Mouse (Mus musculus) testis, postnatal 14 days (tissue): ENCODE results near the gene Clic1.

Experiments
- DNase-seq: peaks from one replicate; pipeline ENCODE4 v3.0.0; 2021; ENCODE audit warnings: low spot score

The Clic1 gene

GRCm38 (mm10) chr17:35064951-35065947, 15.5 kb downstream of the Clic1 start, which contains the start of gene Ly6g6c:
Gene Ly6g6c (plus strand): TSS chr17:35065388.
- peak; percentile 52 for DNase-seq

GRCm38 (mm10) chr17:35066084-35066483, 16.3 kb downstream of the Clic1 start, which contains the start of gene Mpig6b:
Gene Mpig6b (minus strand): TSS chr17:35066184.
- no peak for DNase-seq

DNA sequence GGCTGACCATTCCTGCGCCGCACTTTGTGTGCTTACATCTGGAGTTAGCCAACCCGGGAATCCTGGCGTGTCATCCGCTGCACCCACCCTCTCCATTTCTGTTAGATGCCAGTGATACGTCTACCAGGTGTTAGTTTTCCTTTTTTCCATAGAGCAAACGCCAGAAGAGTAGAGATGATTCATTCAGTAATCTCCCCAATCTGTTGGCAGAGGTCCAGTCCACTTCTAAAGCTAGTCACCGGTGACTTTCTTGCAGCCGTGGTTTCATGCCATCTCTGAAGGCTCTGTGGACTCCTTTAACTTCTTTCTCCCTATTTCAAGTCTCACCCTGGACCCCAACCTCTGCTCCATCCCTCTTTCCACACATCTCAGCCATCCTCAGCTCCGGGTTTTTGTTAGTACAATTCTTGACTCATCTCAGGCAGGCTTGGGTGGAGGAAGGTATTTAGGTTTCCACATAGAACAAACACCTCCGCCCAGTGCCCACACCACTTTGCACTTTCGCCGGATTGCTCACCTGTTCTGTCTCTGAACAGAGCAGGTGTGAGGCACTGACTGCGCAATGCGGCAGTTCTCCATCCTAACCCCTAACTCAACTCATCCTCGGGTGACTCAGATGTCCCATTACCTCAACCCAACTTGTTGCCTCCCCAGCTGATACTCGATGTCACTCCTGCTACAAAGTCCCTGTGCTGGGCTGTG, 18.6 kb downstream of the Clic1 start:
- no peak for DNase-seq

DNA sequence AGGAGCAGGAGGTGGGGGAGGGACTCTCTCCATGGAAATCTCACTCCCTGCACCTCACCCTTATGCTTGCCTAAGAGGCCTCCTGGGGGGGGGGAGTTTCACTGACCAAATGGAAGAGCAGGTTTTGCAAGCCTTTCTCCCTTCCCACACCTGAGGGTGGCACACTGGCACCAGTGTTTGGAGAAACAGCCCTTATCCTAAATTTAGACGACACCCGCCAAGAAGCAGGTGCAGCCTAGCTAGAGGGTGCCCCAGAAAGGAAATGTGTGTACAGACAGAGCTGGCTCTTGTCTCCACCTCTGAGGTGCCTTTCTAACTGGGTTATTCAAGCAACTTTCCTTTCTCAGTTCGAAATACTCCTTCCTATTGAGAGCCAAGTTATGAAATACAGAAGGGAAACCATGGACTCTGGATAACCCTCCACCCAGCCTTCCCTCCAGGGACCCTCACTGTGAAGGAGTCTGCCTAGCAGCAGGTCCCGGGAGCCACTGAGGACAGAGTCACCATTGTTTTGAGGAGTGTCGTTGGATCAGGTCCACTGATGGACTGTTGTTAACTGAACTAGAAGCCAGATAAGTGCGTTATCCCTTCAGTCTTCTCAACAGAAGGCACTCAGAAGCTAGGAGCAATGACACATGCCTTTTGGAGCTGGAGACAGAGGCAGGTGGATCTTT, 20.9 kb downstream of the Clic1 start:
- DNase-seq, result no peak

DNA sequence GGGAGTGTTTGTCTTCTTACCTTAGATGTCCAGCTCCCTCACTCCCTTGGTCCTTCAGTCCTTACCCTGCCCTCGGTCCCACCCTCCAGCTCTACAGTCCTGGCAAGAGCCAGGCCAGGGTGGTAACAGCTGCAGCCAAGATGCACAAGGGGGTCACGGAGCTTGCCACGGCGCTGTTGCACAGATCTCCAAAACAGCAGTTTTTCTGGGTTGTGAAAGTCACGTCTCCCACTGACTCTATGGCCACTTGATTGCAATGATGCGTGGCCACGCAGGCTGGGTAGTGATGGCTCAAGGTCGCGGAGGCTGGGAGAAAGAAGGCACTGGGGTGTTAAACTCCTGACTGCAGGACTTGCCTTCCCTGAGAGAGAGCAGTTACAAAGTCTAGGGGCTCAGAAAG, 21.7 kb downstream of the Clic1 start:
- no peak for DNase-seq

DNA sequence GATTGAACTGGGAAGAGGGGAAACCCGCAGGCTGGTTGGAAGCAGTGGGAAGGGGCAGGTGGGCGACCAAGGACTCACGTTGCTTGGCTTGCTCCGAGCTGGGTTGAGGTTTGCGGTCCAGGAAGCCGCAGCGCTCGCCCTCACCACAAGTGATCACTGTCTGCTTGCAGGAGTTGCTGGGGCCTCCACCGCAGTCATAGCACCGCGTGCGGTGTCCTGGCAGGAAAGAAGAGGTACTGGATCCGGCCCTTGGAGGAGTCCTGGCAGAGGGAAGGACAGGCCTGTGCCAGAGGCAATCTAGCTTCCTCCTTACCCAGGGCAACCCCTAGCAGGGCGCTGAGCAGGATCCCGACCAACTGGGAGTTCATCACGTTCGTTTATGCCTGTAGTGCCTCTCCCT, 24.3 kb downstream of the Clic1 start:
- no peak for DNase-seq

DNA sequence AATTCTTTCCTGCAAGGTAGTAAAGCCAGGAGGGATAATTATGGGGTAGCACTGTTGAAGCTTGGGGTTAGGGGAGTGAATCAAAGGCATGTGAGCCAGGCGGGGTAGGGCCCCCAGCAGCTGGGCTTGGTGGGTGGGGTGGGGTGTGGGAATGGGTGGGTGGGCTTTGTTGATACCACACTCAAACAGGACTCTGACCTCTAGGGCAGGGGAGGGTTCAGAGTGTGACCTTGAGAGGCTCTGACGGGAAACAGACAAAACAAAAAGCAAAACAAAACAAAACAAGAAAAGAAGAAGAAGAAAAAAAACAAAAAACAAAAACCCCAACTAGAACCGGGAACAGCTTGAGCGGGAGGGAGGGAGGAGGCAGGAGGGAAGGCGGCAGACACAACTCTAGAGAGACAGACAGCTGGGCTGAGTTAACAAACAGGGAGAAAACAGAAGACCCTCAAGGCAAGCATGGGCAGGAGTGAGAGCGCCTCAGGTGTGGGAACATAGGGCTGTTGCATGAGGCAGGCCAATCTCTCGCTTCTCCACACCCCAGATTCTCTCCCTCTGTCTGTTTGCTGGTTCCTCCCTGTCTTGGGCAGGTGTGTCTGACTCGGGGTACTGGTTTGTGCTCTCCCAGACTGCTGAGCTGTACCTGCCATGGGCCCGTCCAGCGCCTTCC, 26.9 kb downstream of the Clic1 start, which contains the start of gene Ly6g6e:
Ly6g6e (plus strand) TSS at position 396 of the 670 bp plus-strand sequence.
- DNase-seq, result no peak

DNA sequence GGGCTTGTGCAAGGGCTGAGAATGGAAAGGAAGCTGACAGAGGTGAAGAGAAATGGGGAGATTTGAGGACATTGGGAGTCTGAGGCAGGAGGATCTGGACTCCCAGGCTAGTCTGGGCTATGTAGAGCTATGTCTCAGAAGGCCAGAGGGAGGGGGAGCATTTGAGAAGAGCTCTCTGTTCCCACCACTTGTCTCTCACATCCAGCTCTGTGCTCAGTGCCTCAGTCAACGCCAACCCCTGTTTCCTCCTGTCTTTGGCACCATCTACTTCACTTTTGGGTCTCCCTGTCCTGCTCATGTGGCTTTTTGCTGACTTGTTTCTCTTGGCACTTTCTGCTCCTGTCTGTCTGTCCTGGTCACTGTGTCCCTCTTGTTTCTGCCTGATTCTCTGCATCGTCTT, 27.5 kb downstream of the Clic1 start:
- no peak for DNase-seq

- no peak for DNase-seq
Measured at GRCm38 (mm10) chr17:35077786-35078233, 28.0 kb downstream of the Clic1 start, which contains the start of gene Ly6g6d. Gene Ly6g6d (minus strand): TSS chr17:35078065.

GRCm38 (mm10) chr17:35079778-35080177, 30.0 kb downstream of the Clic1 start:
- DNase-seq, result no peak

- DNase-seq, result no peak
Measured at GRCm38 (mm10) chr17:35080248-35080647, 30.5 kb downstream of the Clic1 start.

DNA sequence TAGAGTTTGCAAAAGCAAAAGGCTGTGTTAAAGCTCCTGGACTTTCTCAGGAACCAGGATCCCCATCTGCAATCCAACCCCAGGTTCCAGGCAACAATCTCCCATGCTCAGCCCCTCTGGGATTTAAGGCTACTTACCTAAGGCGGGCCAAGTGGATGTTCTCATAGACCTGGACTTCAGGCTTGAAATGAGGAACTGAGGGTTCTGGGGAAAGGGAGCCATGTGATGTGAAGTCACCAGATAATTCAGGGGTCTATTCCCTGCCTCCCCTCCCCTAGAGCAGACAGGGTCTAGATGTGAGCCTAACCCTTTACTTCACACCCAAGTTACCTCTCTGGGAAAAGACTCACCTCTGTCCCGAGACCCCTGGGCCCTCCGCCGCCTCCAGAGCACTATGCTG, 30.9 kb downstream of the Clic1 start:
- no peak for DNase-seq

DNA sequence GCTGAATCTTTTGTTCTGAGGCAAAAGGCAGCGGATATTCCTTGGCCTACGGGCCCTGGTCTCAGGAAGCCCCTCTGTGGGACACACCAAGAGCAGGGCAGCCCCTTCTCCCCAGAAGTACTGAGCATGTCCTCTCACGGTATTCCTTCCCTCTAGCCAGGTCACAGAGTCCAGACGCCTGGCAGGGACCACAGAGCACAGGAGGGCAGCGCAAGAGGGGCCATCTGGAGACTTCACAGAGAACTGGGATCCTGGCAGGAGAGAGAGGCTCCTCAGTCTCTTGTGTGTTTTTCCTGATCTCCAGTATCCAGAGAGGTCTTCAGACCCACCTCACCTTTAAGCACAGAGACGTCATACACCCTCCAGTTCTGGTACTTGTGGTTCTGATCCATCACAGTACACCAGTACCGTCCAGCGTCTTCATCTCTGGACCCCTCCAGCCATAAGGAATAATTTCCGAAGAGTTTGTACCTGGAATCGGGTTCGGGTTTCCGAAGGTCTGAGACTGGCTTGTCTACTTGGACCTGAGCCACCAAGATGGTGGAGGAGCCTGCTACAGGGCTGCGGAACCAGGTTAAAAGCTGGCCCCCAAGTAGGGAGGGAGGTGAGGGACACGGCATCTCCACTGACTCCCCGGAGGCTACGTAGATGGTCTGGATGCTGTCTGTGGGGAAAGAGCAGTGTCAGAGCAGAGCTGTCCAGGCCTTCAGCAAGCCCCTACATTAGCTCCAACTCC, 33.2 kb downstream of the Clic1 start:
- DNase-seq, result no peak

GRCm38 (mm10) chr17:35083929-35084497, 34.2 kb downstream of the Clic1 start:
- no peak for DNase-seq

GRCm38 (mm10) chr17:35085208-35085865, 35.6 kb downstream of the Clic1 start, which contains the start of gene Ly6g6f:
Gene Ly6g6f (minus strand): TSS chr17:35085610.
- DNase-seq, result no peak

- no peak for DNase-seq
Measured at GRCm38 (mm10) chr17:35088151-35088550, 38.4 kb downstream of the Clic1 start.

GRCm38 (mm10) chr17:35088825-35089644, 39.3 kb downstream of the Clic1 start, which contains the start of gene Abhd16a:
Gene Abhd16a (plus strand): TSS chr17:35089263.
- peak; percentile 92 for DNase-seq

DNA sequence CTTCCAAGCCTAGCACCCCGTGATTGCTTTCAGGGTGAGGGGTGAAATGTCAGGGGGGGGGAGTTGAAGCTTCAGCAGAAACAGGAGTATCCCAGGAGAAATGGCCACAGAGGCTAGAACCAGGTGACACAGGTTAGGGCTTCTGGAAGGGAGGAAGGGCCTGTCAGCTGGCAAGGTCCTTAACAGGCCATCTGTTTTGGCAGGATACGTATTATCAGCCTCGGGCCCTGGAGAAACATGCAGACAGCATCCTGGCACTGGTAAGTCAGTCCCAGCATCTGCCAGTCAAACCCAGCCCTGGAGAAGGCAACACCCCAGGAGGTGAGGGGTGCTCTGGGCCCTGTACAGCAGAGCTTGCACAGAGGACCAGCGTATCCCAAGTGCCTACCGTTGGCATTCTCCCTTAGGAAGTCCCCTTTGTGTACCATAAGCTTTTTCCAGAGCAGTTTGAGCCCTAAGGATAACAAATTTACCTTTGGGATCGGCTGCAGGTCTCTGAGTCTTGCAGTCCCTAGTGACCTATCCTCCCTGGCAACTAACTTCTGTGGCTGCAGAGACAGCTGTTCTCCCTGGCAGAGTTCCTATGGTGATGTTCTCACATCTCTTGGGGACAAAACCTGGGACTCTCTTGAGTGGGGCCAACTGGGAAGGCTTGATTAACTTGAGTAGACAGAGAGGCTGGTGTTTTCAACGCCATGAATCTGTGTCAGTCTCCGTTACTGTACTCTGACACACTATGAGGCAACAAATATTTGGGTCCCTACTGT, 40.6 kb downstream of the Clic1 start:
- DNase-seq, result no peak
